Mouse (Mus musculus) myocyte (in vitro differentiated cells): ENCODE results near the gene Cfap54. TPM values are rescaled to one million over a fixed set of nuclear protein-coding genes. Genes with fewer than 3 reads are reported as not detected.

ENCODE experiments used
- H3K27me3 ChIP-seq: one replicate; pipeline ENCODE4 v1.6.1; 2011; ENCODE audit not compliant: control insufficient read depth, insufficient read depth, insufficient read length
- H3K36me3 ChIP-seq: one replicate; pipeline ENCODE4 v1.6.1; 2011; ENCODE audit not compliant: control insufficient read depth, insufficient read depth
- H3K4me2 ChIP-seq: one replicate; pipeline ENCODE4 v1.6.1; 2011; ENCODE audit warnings: low read depth, control low read depth
- H3K4me3 ChIP-seq: one replicate; pipeline ENCODE4 v1.5.1; 2011; ENCODE audit warnings: mild to moderate bottlenecking, control low read depth, moderate library complexity
- H3K79me2 ChIP-seq: one replicate; pipeline ENCODE4 v1.6.1; 2011; ENCODE audit not compliant: control insufficient read depth, insufficient read depth
- H3ac ChIP-seq: one replicate; pipeline ENCODE4 v1.6.1; 2011; ENCODE audit not compliant: control insufficient read depth, insufficient read length
- CEBPB ChIP-seq: IDR thresholded peaks from 2 replicates; pipeline ENCODE4 v1.6.1; 2011; ENCODE audit warnings: mild to moderate bottlenecking, moderate library complexity; ENCODE audit not compliant: poor library complexity, insufficient read depth, severe bottlenecking
- E2F4 ChIP-seq: IDR thresholded peaks from one replicate; pipeline ENCODE4 v1.6.1; 2011; ENCODE audit warnings: mild to moderate bottlenecking, control low read depth, moderate library complexity; ENCODE audit not compliant: insufficient read depth
- MAX ChIP-seq: IDR thresholded peaks from one replicate; pipeline ENCODE4 v1.6.1; 2011; ENCODE audit warnings: low read depth, mild to moderate bottlenecking, control low read depth
- MYOD1 ChIP-seq, 3 experiments: IDR thresholded peaks; one replicate each; pipeline ENCODE4 v1.6.1; 2011; ENCODE audit warnings: control low read depth in 2 of 3, low read depth in 2 of 3, mild to moderate bottlenecking in 2 of 3, moderate library complexity in 1 of 3; ENCODE audit not compliant: insufficient read length in 2 of 3, control insufficient read depth in 1 of 3
- MYOG ChIP-seq, 3 experiments: IDR thresholded peaks; one replicate each; pipeline ENCODE4 v1.6.1; 2011; ENCODE audit warnings: control low read depth in 2 of 3, low read depth in 2 of 3, mild to moderate bottlenecking in 2 of 3; ENCODE audit not compliant: insufficient read length in 2 of 3, control insufficient read depth in 1 of 3, insufficient read depth in 1 of 3
- POLR2A ChIP-seq: IDR thresholded peaks from one replicate; pipeline ENCODE4 v1.6.1; 2011; ENCODE audit warnings: low read depth, mild to moderate bottlenecking, control low read depth, moderate library complexity; ENCODE audit not compliant: insufficient read length
- POLR2AphosphoS2 ChIP-seq: IDR thresholded peaks from one replicate; pipeline ENCODE4 v1.6.1; 2011; ENCODE audit warnings: low read depth, control low read depth; ENCODE audit not compliant: insufficient read length
- REST ChIP-seq: IDR thresholded peaks from one replicate; pipeline ENCODE4 v1.6.1; 2011; ENCODE audit warnings: mild to moderate bottlenecking, control low read depth, moderate library complexity; ENCODE audit not compliant: insufficient read depth, insufficient read length
- SRF ChIP-seq: IDR thresholded peaks from one replicate; pipeline ENCODE4 v1.6.1; 2011; ENCODE audit warnings: low read depth; ENCODE audit not compliant: control insufficient read depth, insufficient read length
- TCF12 ChIP-seq: IDR thresholded peaks from one replicate; pipeline ENCODE4 v1.6.1; 2011; ENCODE audit warnings: mild to moderate bottlenecking, control low read depth; ENCODE audit not compliant: poor library complexity, insufficient read depth, severe bottlenecking
- TCF3 ChIP-seq: IDR thresholded peaks from one replicate; pipeline ENCODE4 v1.6.1; 2011; ENCODE audit warnings: low read depth, control low read depth; ENCODE audit not compliant: insufficient read length
- USF1 ChIP-seq: IDR thresholded peaks from one replicate; pipeline ENCODE4 v1.6.1; 2011; ENCODE audit warnings: low read depth, mild to moderate bottlenecking, control low read depth, moderate library complexity
- polyA plus RNA-seq: library from polyadenylated mRNA; unstranded; fragments of >200 nt; fragmentation: generic; extraction: Trizol; gene quantifications from one replicate; pipeline ENCODE4 v1.2.1, GENCODE M21; 2012; ENCODE audit warnings: missing spikeins

Cfap54 gene
- polyA plus RNA-seq, 1 experiment = 0.01 TPM

- Histone ChIP-seq H3K4me3 (no peak overlapping the region), H3K79me2 (no peaks in the 10 kb centered on the region), H3K36me3 (no peaks in the 10 kb centered on the region), H3ac (no peak overlapping the region), H3K27me3 (no peaks in the 10 kb centered on the region), H3K4me2 (no peak overlapping the region)
- no peak for TF ChIP-seq MYOD1 (IDR thresholded peaks at IDR 0.05; ENCODE audit: control insufficient read depth in 1 of 3, insufficient read length in 2 of 3, low read depth in 2 of 3)
- no peak for TF ChIP-seq TCF12
- no peak for TF ChIP-seq SRF
- TF ChIP-seq POLR2A = no peak
- TF ChIP-seq MYOG (IDR thresholded peaks at IDR 0.05; ENCODE audit: control insufficient read depth in 1 of 3, insufficient read depth in 1 of 3, insufficient read length in 2 of 3, low read depth in 2 of 3) = no peak
- no peak for TF ChIP-seq TCF3
- TF ChIP-seq USF1 = no peak
- no peak for TF ChIP-seq REST
- no peak for TF ChIP-seq MAX
- no peak for TF ChIP-seq E2F4
- TF ChIP-seq POLR2AphosphoS2 = no peak
- no peak for TF ChIP-seq CEBPB
Observed at GRCm38 (mm10) chr10:93095827-93096226, 14.4 kb upstream of the Cfap54 start.

GRCm38 (mm10) chr10:93094957-93095580 lies 13.7 kb upstream of the Cfap54 start:
- H3K27me3 ChIP-seq = no peaks in the 10 kb centered on the region
- no peak for TF ChIP-seq MYOD1 (IDR thresholded peaks at IDR 0.05; ENCODE audit: control insufficient read depth in 1 of 3, insufficient read length in 2 of 3, low read depth in 2 of 3)
- TF ChIP-seq SRF = peak; percentile 83
- no peak for TF ChIP-seq TCF12
- H3ac ChIP-seq = no peak overlapping the region
- H3K79me2 ChIP-seq = no peaks in the 10 kb centered on the region
- peak overlapping the region; percentile 48 for H3K4me2 ChIP-seq
- H3K4me3 ChIP-seq = no peak overlapping the region
- H3K36me3 ChIP-seq = no peaks in the 10 kb centered on the region

- H3K79me2 ChIP-seq = no peaks in the 10 kb centered on the region
- no peaks in the 10 kb centered on the region for H3K27me3 ChIP-seq
- H3ac ChIP-seq = no peak overlapping the region
- TF ChIP-seq CEBPB (no peak), TCF3 (no peak), MYOG (IDR thresholded peaks at IDR 0.05; ENCODE audit: control insufficient read depth in 1 of 3, insufficient read depth in 1 of 3, insufficient read length in 2 of 3, low read depth in 2 of 3) (no peak), POLR2AphosphoS2 (no peak), MYOD1 (IDR thresholded peaks at IDR 0.05; ENCODE audit: control insufficient read depth in 1 of 3, insufficient read length in 2 of 3, low read depth in 2 of 3) (no peak), SRF (no peak)
- H3K4me3 ChIP-seq = no peak overlapping the region
- H3K4me2 ChIP-seq = no peak overlapping the region
- no peaks in the 10 kb centered on the region for H3K36me3 ChIP-seq
Observed at GRCm38 (mm10) chr10:93091928-93092327, 10.5 kb upstream of the Cfap54 start.

- no peaks in the 10 kb centered on the region for H3K27me3 ChIP-seq
- no peak overlapping the region for H3K4me3 ChIP-seq
- TF ChIP-seq POLR2AphosphoS2 = no peak
- no peak for TF ChIP-seq CEBPB
- TF ChIP-seq REST = no peak
- TF ChIP-seq POLR2A = no peak
- no peak for TF ChIP-seq SRF
- no peak for TF ChIP-seq MYOD1 (IDR thresholded peaks at IDR 0.05; ENCODE audit: control insufficient read depth in 1 of 3, insufficient read length in 2 of 3, low read depth in 2 of 3)
- TF ChIP-seq TCF3 = no peak
- TF ChIP-seq E2F4 = no peak
- no peak for TF ChIP-seq TCF12
- TF ChIP-seq MYOG (IDR thresholded peaks at IDR 0.05; ENCODE audit: control insufficient read depth in 1 of 3, insufficient read depth in 1 of 3, insufficient read length in 2 of 3, low read depth in 2 of 3) = no peak
- TF ChIP-seq USF1 = no peak
- TF ChIP-seq MAX = no peak
- H3ac ChIP-seq = no peak overlapping the region
- no peaks in the 10 kb centered on the region for H3K36me3 ChIP-seq
- H3K4me2 ChIP-seq = no peak overlapping the region
- no peaks in the 10 kb centered on the region for H3K79me2 ChIP-seq
Observed at GRCm38 (mm10) chr10:93090241-93090640, 8.8 kb upstream of the Cfap54 start.

- Histone ChIP-seq H3K4me2 (no peak overlapping the region), H3K27me3 (no peaks in the 10 kb centered on the region)
- no peak for TF ChIP-seq MYOG (IDR thresholded peaks at IDR 0.05; ENCODE audit: control insufficient read depth in 1 of 3, insufficient read depth in 1 of 3, insufficient read length in 2 of 3, low read depth in 2 of 3)
- no peak for TF ChIP-seq TCF12
- TF ChIP-seq TCF3 = no peak
- no peak for TF ChIP-seq SRF
- TF ChIP-seq POLR2A = no peak
- TF ChIP-seq CEBPB = no peak
- no peak for TF ChIP-seq E2F4
- no peak for TF ChIP-seq POLR2AphosphoS2
- TF ChIP-seq USF1 = no peak
- TF ChIP-seq MYOD1 (IDR thresholded peaks at IDR 0.05; ENCODE audit: control insufficient read depth in 1 of 3, insufficient read length in 2 of 3, low read depth in 2 of 3) = no peak
- no peak for TF ChIP-seq MAX
Observed at GRCm38 (mm10) chr10:93088396-93089048, 7.1 kb upstream of the Cfap54 start.

More at GRCm38 (mm10) chr10:93088396-93089048, 7.1 kb upstream of the Cfap54 start:
- Histone ChIP-seq H3ac (no peak overlapping the region), H3K4me3 (no peak overlapping the region), H3K79me2 (no peaks in the 10 kb centered on the region), H3K36me3 (no peaks in the 10 kb centered on the region)
